Mouse (Mus musculus) bone marrow macrophage, adult 2 months (primary cell): ENCODE measurements around the gene Lmbrd2.

ENCODE experiments used
- CTCF ChIP-seq: IDR thresholded peaks from 2 replicates; pipeline ENCODE4 v1.5.1; 2012; ENCODE audit warnings: low read depth, mild to moderate bottlenecking, low read length, moderate library complexity
- POLR2A ChIP-seq: IDR thresholded peaks from 2 replicates; pipeline ENCODE4 v1.6.1; 2012; ENCODE audit warnings: mild to moderate bottlenecking, low read depth, low read length, borderline replicate concordance

DNA sequence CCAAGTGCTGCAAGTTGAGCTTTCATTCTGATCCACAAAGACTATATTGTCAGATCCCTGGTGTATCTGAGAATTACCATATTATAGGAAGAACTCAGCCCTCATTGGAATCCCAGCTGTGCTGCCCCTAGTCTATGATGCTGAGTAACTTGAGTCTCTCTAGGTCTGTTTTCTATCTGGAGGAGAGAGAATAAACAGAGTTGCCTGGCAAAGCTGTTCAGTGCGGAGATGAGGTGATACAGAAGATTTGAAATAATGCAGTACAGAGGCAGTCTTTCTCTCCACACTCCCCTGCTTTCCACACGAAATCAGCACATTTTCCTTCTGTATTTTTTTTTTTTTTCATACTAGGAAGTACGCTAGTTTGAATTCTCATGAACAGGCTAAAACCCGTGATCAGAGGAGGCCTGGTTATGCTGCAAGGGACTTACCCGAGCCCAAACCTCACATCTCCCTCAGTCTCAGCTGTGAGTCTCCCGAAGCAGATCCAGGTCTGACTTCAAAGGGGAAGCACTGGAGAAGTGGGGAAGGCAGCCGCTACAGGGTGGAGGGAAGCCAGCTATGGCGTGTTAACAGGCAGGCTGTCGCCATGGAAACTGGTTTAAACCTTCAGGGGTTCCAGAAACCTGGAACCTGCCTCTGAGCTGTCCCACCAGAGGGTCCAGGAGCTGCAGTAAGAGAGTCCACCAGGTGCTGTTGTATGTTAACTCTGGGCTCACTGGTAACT is 9.4 kb upstream of the Lmbrd2 start:
- TF ChIP-seq CTCF (no peak), POLR2A (no peak)
